Mouse (Mus musculus) layer of hippocampus, postnatal 25 days (tissue): Measurements from ENCODE around the gene Laptm5. TPM values are rescaled to one million over a fixed set of nuclear protein-coding genes. Genes with fewer than 3 reads are reported as not detected.
A peak's percentile ranks its signal among the peaks of the same experiment; 100 is the strongest.

Experiments
- DNase-seq, 2 experiments: peaks; one replicate each; pipeline ENCODE4 v3.0.0; 2022; ENCODE audit warnings: mixed read lengths in 2 of 2, low spot score in 1 of 2; ENCODE audit errors: extremely low spot score in 1 of 2
- total RNA-seq, 2 experiments: library from RNA; stranded (reverse); gene quantifications; 2 replicates each; pipeline ENCODE4 v1.2.3; 2021

Gene Laptm5
- total RNA-seq, 2 experiments from 2014 or later = 37.3 to 39.6 TPM

- peak in 1 of 2 experiments; percentile 63 for DNase-seq
These were observed 16.6 kb upstream of the Laptm5 start for GRCm38 (mm10) chr4:130896372-130896771.

- DNase-seq = no peak
These were observed 13.5 kb upstream of the Laptm5 start for GRCm38 (mm10) chr4:130899383-130899781.

- no peak for DNase-seq
These were observed 13.0 kb upstream of the Laptm5 start for GRCm38 (mm10) chr4:130899782-130900427.

GRCm38 (mm10) chr4:130900746-130901145 lies 12.2 kb upstream of the Laptm5 start:
- no peak for DNase-seq

- no peak for DNase-seq
These were observed 10.6 kb upstream of the Laptm5 start for GRCm38 (mm10) chr4:130902289-130902781.

GRCm38 (mm10) chr4:130905025-130905424 lies 7.9 kb upstream of the Laptm5 start:
- DNase-seq = no peak

- DNase-seq = no peak
These were observed 7.0 kb upstream of the Laptm5 start for GRCm38 (mm10) chr4:130905882-130906281.

GRCm38 (mm10) chr4:130906296-130906695 lies 6.6 kb upstream of the Laptm5 start:
- DNase-seq = no peak

GRCm38 (mm10) chr4:130907200-130908069 lies 5.5 kb upstream of the Laptm5 start:
- no peak for DNase-seq

GRCm38 (mm10) chr4:130908133-130908532 lies 4.8 kb upstream of the Laptm5 start:
- DNase-seq = no peak

GRCm38 (mm10) chr4:130909167-130909874 lies 3.6 kb upstream of the Laptm5 start:
- DNase-seq = no peak

GRCm38 (mm10) chr4:130910666-130911065 lies 2.3 kb upstream of the Laptm5 start:
- no peak for DNase-seq

- DNase-seq = no peak
These were observed 299 bp upstream of the Laptm5 start for GRCm38 (mm10) chr4:130912626-130913025.

- no peak for DNase-seq
These were observed 586 bp downstream of the Laptm5 start for GRCm38 (mm10) chr4:130913511-130913910.

- DNase-seq = no peak
These were observed 1.1 kb downstream of the Laptm5 start for GRCm38 (mm10) chr4:130914011-130914410.

GRCm38 (mm10) chr4:130914527-130914926 lies 1.6 kb downstream of the Laptm5 start:
- DNase-seq = no peak

GRCm38 (mm10) chr4:130915006-130915667 lies 2.2 kb downstream of the Laptm5 start:
- DNase-seq = no peak

GRCm38 (mm10) chr4:130915668-130916035 lies 2.7 kb downstream of the Laptm5 start:
- DNase-seq = no peak

GRCm38 (mm10) chr4:130916639-130917038 lies 3.7 kb downstream of the Laptm5 start:
- no peak for DNase-seq

GRCm38 (mm10) chr4:130917564-130917963 lies 4.6 kb downstream of the Laptm5 start:
- DNase-seq = no peak
